Mouse (Mus musculus) stomach, embryonic 16.5 days (tissue): ENCODE measurements at regions not wholly inside any gene's neighbourhood (a gene's known extent, or its start where the extent isn't known, plus 50 kb on each side); places are given as distances from the start of the nearest gene placed in this dataset.

ENCODE experiments used
- ATAC-seq: fragments of 200-750 bp; cut with Nextera tagmentation; 2 replicates; pipeline ENCODE4 v1.8.0; 2017; ENCODE audit warnings: moderate number of reproducible peaks, moderate TSS enrichment; ENCODE audit not compliant: insufficient read depth, low FRiP score
- H3K27ac ChIP-seq: fragments of 300-500 bp; sonication (generic); 2 replicates; pipeline ENCODE4 v1.5.1; 2014; ENCODE audit warnings: low read length
- H3K27me3 ChIP-seq: fragments of 300-500 bp; sonication (generic); 2 replicates; pipeline ENCODE4 v1.6.1; 2014; ENCODE audit warnings: low read length, control low read depth, mixed read lengths; ENCODE audit not compliant: control insufficient read depth, insufficient read depth
- H3K36me3 ChIP-seq: fragments of 300-500 bp; sonication (generic); 2 replicates; pipeline ENCODE4 v1.6.1; 2014; ENCODE audit warnings: low read length; ENCODE audit not compliant: control insufficient read depth, insufficient read depth
- H3K4me1 ChIP-seq: fragments of 300-500 bp; sonication (generic); 2 replicates; pipeline ENCODE4 v1.6.1; 2014; ENCODE audit warnings: low read length, control low read depth, mixed read lengths; ENCODE audit not compliant: control insufficient read depth, insufficient read depth
- H3K4me2 ChIP-seq: fragments of 300-500 bp; sonication (generic); 2 replicates; pipeline ENCODE4 v1.6.1; 2014; ENCODE audit warnings: low read depth, low read length, mixed read lengths
- H3K4me3 ChIP-seq: fragments of 300-500 bp; sonication (generic); replicated peaks from 2 replicates; pipeline ENCODE4 v1.5.1; 2014; ENCODE audit warnings: mild to moderate bottlenecking, low read length
- H3K9ac ChIP-seq: fragments of 300-500 bp; sonication (generic); 2 replicates; pipeline ENCODE4 v1.6.1; 2014; ENCODE audit warnings: low read length
- H3K9me3 ChIP-seq: fragments of 300-500 bp; sonication (generic); replicated peaks from 2 replicates; pipeline ENCODE4 v1.6.1; 2016; ENCODE audit warnings: low read length, control low read depth; ENCODE audit not compliant: control insufficient read depth
- WGBS: fragments of 180-500 bp; shearing (Covaris S2); extraction: QIAGEN DNeasy Blood & Tissue Kit; methylation state at CpG from one replicate; pipeline ENCODE4 v1.1.7; 2014; 5-methylcytosine and 5-hydroxymethylcytosine counted together

DNA sequence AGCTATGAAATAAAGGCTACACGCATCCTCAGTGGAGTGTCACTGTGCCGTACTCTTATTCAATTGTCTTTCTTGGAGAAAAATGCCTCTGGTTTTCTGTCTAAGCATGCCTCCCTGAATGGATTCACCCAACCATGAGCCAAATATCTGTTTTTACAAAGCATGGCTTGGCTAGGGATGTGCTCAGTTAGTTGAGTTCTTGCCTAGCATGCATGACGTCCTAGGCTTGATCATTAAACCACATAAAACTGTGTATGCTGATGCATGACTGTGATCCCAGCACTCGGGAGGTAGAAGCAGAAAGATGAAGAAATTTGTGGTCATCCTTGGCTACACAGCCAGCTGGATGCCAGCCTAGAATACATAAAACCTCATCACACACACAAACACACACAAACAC lies 417.3 kb upstream of the Mgmt start:
- 95% methylated on average over 4 of the region's 4 CpGs for WGBS
- no peaks in the 10 kb centered on the region for H3K36me3 ChIP-seq
- H3K27ac ChIP-seq: no peak overlapping the region
- H3K9me3 ChIP-seq: no peaks in the 10 kb centered on the region
- no peak overlapping the region for H3K4me2 ChIP-seq
- no peak for ATAC-seq
- no peak overlapping the region for H3K9ac ChIP-seq
- H3K27me3 ChIP-seq: no peaks in the 10 kb centered on the region
- no peak overlapping the region for H3K4me3 ChIP-seq
- no peaks in the 10 kb centered on the region for H3K4me1 ChIP-seq

DNA sequence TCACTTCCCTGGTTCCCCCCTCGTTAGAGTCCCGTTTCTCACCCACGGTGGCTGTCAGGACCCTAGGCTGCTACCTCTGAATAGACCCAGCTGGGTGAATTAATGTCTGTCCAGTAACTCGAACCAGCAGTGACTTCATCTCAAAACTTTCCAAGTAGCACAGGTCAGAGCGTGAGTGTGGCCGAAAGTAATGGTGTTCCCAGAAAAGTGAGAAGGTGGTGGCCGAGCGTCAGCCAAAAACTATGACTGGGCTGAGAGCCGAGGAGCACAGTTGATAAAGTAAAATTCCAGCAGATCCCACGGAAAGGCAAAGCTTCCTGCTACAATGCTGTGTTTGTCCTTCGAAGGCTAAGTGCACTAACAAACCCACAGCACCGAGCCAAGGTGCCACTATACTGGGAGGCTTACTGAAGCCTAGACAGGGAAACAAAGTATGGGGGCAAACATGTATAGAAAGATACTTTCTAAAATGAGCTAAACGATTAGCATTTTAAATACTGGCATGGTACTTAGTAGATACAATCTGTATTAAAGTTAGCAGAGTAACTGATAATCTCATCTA lies 413.7 kb upstream of the Mgmt start:
- no peaks in the 10 kb centered on the region for H3K36me3 ChIP-seq
- no peak overlapping the region for H3K9ac ChIP-seq
- H3K27ac ChIP-seq: no peak overlapping the region
- no peak overlapping the region for H3K4me2 ChIP-seq
- H3K27me3 ChIP-seq: peaks cover 4% of the 10 kb centered on the region; the same call in 1 of the 2 replicates
- ATAC-seq: no peak
- no peak overlapping the region for H3K4me3 ChIP-seq
- H3K4me1 ChIP-seq: no peaks in the 10 kb centered on the region
- WGBS: 44% methylated on average over 13 of the region's 13 CpGs
- no peaks in the 10 kb centered on the region for H3K9me3 ChIP-seq

DNA sequence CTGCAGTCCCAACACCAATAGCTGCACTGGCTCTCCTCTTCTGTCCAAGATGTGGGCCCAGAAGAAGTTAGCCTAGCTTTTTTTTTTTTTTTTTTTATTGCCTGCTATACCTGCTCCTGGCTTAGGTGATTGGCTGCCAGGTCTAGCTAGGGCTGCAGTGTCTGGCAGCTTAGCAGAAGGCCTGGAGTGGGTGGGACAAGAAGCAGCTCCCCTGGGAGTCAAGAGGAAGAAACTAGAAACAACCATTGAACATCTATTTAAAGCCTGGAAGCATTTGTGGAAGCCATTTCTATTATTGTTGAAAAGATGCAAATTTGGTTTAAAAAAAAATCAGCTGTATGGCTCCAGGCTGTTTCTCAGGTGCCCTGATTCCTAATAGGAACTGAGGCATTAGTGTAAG lies 411.2 kb upstream of the Mgmt start:
- ATAC-seq: no peak
- peaks cover 4% of the 10 kb centered on the region; the same call in 1 of the 2 replicates for H3K27me3 ChIP-seq
- H3K4me1 ChIP-seq: no peaks in the 10 kb centered on the region
- no peaks in the 10 kb centered on the region for H3K9me3 ChIP-seq
- H3K4me2 ChIP-seq: no peak overlapping the region
- no peaks in the 10 kb centered on the region for H3K36me3 ChIP-seq
- H3K9ac ChIP-seq: no peak overlapping the region
- no peak overlapping the region for H3K27ac ChIP-seq
- no peak overlapping the region for H3K4me3 ChIP-seq

DNA sequence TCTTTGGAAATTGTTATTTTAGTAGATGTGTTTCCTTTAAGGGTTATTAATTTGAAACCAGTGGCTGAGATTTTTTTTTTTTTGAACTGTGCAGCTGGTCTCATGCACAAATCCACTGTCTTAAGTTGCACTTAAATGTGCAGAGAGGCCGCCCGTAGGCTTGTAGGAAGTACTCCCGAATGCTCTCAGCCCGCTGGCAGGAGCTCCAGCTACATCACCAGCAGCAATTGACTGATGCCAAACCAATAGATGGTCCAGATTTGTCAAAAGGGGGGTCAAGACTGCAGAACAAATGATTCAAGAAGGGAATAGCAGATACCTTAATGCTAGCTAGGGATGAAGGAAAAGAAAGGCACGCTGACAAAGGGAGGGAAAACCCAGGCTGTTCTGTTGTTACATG lies 406.9 kb upstream of the Mgmt start:
- 53% methylated on average over 5 of the region's 5 CpGs for WGBS
- no peak overlapping the region for H3K27ac ChIP-seq
- ATAC-seq: no peak

DNA sequence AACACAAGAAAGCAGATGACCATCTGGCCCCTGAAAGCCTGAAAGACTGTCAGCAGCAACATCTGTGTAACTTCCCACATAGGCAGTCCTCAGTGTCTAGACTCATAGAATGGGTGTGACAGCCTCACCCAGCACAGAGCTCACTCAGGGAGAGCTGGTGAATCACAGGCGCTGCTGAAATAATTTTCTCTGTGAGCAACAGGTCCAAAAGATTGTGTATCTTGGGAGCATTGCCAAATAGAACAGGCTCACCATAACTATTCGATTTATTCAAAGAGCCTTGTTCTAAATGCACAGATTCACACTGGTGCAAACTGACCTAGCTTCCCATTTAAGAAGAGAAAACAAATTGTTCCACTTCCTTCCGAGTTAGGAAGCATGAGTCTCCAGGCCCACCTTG lies 399.6 kb upstream of the Mgmt start:
- H3K27me3 ChIP-seq: peaks cover 15% of the 10 kb centered on the region; the same call in 1 of the 2 replicates
- WGBS: 37% methylated on average over 3 of the region's 3 CpGs

More for the DNA sequence above, 406.9 kb upstream of the Mgmt start:
- peaks cover 16% of the 10 kb centered on the region; the same call in 1 of the 2 replicates for H3K27me3 ChIP-seq
- H3K4me3 ChIP-seq: no peak overlapping the region
- H3K4me1 ChIP-seq: no peaks in the 10 kb centered on the region
- H3K9me3 ChIP-seq: no peaks in the 10 kb centered on the region
- no peak overlapping the region for H3K4me2 ChIP-seq
- H3K9ac ChIP-seq: no peak overlapping the region
- no peaks in the 10 kb centered on the region for H3K36me3 ChIP-seq

DNA sequence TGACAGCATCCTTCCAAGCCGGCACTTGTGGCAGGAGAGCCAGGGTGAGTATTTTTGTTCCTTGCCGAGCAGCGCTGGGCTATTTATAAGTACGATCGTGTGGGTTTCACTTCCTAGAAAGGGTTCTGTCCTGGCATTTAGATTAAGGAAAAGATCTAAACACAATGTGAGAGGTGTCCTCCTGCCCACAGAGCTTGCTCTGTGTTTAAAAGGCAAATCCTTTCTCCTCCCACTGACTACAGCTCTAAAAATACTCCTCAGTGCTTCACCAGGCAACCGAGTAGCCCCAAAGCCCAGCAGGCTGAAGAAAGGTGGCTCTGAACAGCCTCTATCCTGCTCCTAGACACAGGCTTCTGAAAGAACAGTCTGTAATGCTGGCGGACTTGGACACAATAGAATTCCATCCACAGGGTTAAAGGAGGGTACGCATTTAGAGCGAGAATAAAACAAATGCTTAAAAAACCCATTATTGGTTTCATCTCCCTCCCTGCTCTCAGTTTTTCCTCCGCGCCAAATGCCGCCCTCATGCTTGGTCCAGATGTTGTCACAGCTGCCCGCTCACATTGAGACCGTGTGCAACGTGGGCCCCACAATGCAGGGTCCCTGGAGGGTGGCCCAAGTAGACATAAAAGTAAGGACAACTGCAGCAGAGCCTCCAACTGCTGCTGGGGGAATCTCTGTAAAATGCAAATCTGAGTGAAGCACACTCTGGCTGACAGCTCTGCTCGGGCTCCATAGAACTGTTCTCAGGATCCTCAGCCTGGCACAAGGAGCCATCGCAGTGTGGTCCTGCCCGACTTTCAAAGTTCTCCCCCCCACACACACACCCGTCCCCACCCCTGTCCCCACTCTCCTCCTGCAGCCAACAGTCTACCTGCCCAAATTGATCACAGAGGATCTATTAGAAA lies 397.8 kb upstream of the Mgmt start:
- H3K9ac ChIP-seq: no peak overlapping the region
- H3K27ac ChIP-seq: peak overlapping the region; percentile 7; the same call in 1 of the 2 replicates
- H3K4me1 ChIP-seq: no peaks in the 10 kb centered on the region
- 0 out of 2 replicates have a peak, but pooled peaks cover 4% of the 10 kb centered on the region for H3K27me3 ChIP-seq
- WGBS: 51% methylated on average over 19 of the region's 19 CpGs
- H3K36me3 ChIP-seq: no peaks in the 10 kb centered on the region
- H3K4me2 ChIP-seq: no peak overlapping the region
- no peak overlapping the region for H3K4me3 ChIP-seq
- no peaks in the 10 kb centered on the region for H3K9me3 ChIP-seq
- ATAC-seq: no peak; the same call in 1 of the 2 replicates

More for the DNA sequence above, 399.6 kb upstream of the Mgmt start:
- Histone ChIP-seq H3K36me3 (no peaks in the 10 kb centered on the region), H3K9ac (no peak overlapping the region), H3K27ac (no peak overlapping the region), H3K4me3 (no peak overlapping the region), H3K4me2 (no peak overlapping the region), H3K9me3 (no peaks in the 10 kb centered on the region), H3K4me1 (no peaks in the 10 kb centered on the region)
- no peak for ATAC-seq

DNA sequence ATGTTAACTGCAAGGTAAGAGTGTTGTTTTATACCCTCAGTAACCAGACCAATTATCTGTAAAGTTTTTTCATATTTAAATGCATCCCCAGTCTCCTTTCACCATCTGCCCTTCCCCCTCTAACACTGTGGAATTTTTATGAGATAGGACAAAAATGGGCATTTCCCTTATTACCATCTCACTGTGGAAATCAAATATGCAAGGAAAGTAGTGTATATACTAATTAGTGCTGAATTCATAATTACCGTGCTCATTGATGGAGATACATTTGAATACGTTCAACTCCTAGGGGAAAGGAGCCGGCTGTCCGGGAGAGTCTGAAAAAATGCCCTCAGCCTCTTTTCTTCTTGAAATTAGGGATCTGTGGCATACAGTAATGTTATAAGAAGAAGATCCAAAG lies 394.4 kb upstream of the Mgmt start:
- WGBS: 88% methylated on average over 4 of the region's 4 CpGs
- ATAC-seq: no peak

DNA sequence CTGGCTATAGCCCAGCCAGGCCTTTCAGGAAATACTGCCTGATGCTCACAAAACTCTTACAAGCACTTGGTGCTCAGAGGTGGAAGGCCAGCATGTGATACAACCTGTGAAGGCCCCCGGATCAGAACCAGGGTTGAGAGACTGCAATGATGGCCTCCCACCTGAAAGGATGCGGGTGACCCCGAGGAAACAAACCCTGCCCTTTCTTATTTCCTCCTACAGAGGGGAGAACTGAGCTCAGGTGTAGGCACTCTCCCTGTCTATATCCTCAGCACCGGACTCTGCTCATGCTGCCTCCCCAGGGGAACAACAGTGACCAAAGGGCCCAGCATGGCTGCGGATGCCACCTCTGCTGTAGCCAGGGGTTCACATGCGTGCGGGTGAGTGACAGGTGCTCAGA lies 393.3 kb upstream of the Mgmt start:
- peaks cover 9% of the 10 kb centered on the region; the same call in 1 of the 2 replicates for H3K4me1 ChIP-seq
- no peaks in the 10 kb centered on the region for H3K36me3 ChIP-seq
- H3K27me3 ChIP-seq: no peaks in the 10 kb centered on the region
- H3K4me3 ChIP-seq: no peak overlapping the region
- no peak for ATAC-seq
- WGBS: 92% methylated on average over 7 of the region's 7 CpGs
- no peak overlapping the region for H3K9ac ChIP-seq
- H3K9me3 ChIP-seq: no peaks in the 10 kb centered on the region
- H3K4me2 ChIP-seq: no peak overlapping the region
- no peak overlapping the region for H3K27ac ChIP-seq

More for the DNA sequence above, 394.4 kb upstream of the Mgmt start:
- no peaks in the 10 kb centered on the region for H3K27me3 ChIP-seq
- no peak overlapping the region for H3K9ac ChIP-seq
- peaks cover 9% of the 10 kb centered on the region; the same call in 1 of the 2 replicates for H3K4me1 ChIP-seq
- H3K9me3 ChIP-seq: no peaks in the 10 kb centered on the region
- H3K4me2 ChIP-seq: no peak overlapping the region
- no peak overlapping the region for H3K27ac ChIP-seq
- H3K4me3 ChIP-seq: no peak overlapping the region
- no peaks in the 10 kb centered on the region for H3K36me3 ChIP-seq
